Mouse (Mus musculus) megakaryocyte, embryonic 14.5 days (primary cell): ENCODE measurements around the gene Pmpca.

Source experiments
- FLI1 ChIP-seq: IDR thresholded peaks from 2 replicates; pipeline ENCODE4 v1.6.1; 2012; ENCODE audit warnings: low read length, inconsistent platforms, mixed read lengths
- GATA1 ChIP-seq: IDR thresholded peaks from 3 replicates; pipeline ENCODE4 v1.6.1; 2012; ENCODE audit warnings: mixed read lengths, low read length, inconsistent platforms, borderline replicate concordance

DNA sequence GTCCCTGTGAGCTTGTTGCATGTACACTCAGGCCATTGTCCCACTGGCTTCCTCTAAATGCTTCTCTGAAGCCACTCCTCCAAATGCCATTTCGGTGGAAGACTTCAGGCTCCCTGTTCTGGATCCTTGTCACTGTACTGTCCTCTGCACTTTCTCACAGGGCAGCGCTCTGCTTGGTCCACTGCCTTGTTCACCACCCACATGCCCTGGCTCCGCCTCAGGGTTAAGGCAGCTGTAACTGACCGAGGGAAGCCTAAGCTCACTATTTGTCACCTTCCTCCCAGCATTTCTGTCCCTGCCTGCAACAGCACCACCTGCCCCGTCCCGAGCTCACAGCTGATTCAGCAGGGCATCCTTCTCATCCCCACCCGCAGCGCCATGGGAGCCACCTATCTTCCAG is 14.2 kb downstream of the Pmpca start:
- no peak for TF ChIP-seq GATA1
- TF ChIP-seq FLI1, result no peak
